In the genomic region with DNA sequence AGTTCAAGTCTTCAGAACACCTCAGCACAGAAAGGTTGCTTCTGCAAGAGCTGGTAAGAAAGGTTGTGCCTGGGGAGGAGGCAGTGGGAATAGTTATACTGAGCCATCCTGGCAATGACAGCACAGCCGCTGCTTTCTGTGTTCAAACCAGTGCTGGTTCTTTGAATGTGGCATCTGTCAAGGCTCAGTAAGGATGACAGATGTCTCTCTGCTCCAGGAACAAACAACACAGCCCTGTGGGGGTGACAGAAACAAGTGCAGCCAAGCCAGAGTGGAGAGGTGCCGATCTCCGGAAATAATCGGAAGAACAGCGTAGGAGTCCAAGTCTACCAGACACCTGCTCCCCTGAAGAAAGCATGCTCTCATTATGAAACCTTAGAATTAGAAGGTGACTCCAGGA, we compare ENCODE assay signal across 16 mouse cellular contexts.
DNase-seq lines count a peak whose midpoint lies in the region.
"Had no signal": no experiment of that assay in that cellular context is flagged by ENCODE, and none has a peak within 500 bp of the region (broad histone marks: within the 10 kb centered on the region; RNA-seq: fewer than 3 reads in every experiment).

No protein-coding gene starts in this region.

- DNase-seq in frontal cortex, adult 2 months (ENCODE audit: extremely low spot score in 1 of 2, low spot score in 1 of 2) = peak; percentile 55 to 62
- DNase-seq in frontal cortex, postnatal 25 days (ENCODE audit: low spot score in 2 of 2) = no peak
- DNase-seq in right cerebral cortex, postnatal 25 days = peak; percentile 36
- DNase-seq in right cerebral cortex, postnatal 10 days (ENCODE audit: low spot score in 2 of 2) = no peak
- DNase-seq in left cerebral cortex, adult 18-20 months (ENCODE audit: low spot score in 2 of 2) = peak; percentile 24 to 42
- no peak for DNase-seq in embryo, embryonic 9.5 days (ENCODE audit: extremely low spot score)
- no peak for DNase-seq in spleen, postnatal 4 days (ENCODE audit: low spot score in 2 of 2)
- DNase-seq in kidney, postnatal 10 days = no peak
- DNase-seq: adrenal gland, adult 8-10 months; cerebellum, postnatal 25 days; gastrocnemius, postnatal 10 days; heart, postnatal 14 days; kidney, adult 8-10 months; kidney, postnatal 4 days; liver, postnatal 0 days; lung, postnatal 4 days had no signal

Comparison
In these comparisons a context has a peak if more than half of its experiments do, and no peak if none do; other contexts are left out.
1. DNase-seq: peak in frontal cortex, adult 2 months (2 of 2), right cerebral cortex, postnatal 25 days (single experiment) and left cerebral cortex, adult 18-20 months (2 of 2); none in frontal cortex, postnatal 25 days (0 of 2), right cerebral cortex, postnatal 10 days (0 of 2), embryo, embryonic 9.5 days (single experiment), spleen, postnatal 4 days (0 of 2) and kidney, postnatal 10 days (single experiment).